Mouse (Mus musculus) heart, adult 2 months (tissue): ENCODE results near the gene Pard3.

Source experiments
- CTCF ChIP-seq: fragments of 200-600 bp; IDR thresholded peaks from 2 replicates; pipeline ENCODE4 v1.8.1; 2022; ENCODE audit warnings: antibody characterized with exemption, mild to moderate bottlenecking, moderate library complexity
- EP300 ChIP-seq: fragments of 200-500 bp; IDR thresholded peaks from 2 replicates; pipeline ENCODE4 v1.6.1; 2011; ENCODE audit warnings: low read depth, low read length, control low read depth; ENCODE audit not compliant: insufficient read depth
- POLR2A ChIP-seq: fragments of 200-500 bp; IDR thresholded peaks from 2 replicates; pipeline ENCODE4 v1.6.1; 2011; ENCODE audit warnings: mild to moderate bottlenecking, low read depth, low read length, control low read depth; ENCODE audit not compliant: insufficient read depth

DNA sequence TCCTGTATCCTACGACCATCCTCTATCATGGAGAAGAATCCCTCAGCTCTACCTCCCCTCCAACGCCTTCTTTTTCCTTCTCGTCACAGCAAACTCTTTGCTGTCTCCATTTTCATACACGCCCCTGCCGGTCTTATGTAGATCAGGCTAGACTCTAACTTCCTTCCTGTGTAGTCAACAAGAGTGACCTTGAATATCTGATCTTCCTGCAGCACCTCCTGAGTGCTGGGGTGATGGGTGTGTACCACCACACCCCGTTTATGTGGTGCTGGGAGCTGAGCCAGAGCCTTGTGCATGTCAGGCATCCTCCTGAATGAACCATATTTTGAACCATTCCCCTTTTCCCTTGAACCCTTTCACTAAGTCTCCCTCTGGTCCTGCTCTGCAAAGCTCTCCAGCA lies 372.3 kb downstream of the Pard3 start:
- no peak for TF ChIP-seq POLR2A
- no peak for TF ChIP-seq CTCF
- TF ChIP-seq EP300 = no peak
